Mouse (Mus musculus) bone marrow macrophage, adult 2 months (primary cell): ENCODE results near the gene Lamtor4.

ENCODE experiments used
- CTCF ChIP-seq: IDR thresholded peaks from 2 replicates; pipeline ENCODE4 v1.5.1; 2012; ENCODE audit warnings: low read depth, mild to moderate bottlenecking, low read length, moderate library complexity
- POLR2A ChIP-seq: IDR thresholded peaks from 2 replicates; pipeline ENCODE4 v1.6.1; 2012; ENCODE audit warnings: mild to moderate bottlenecking, low read depth, low read length, borderline replicate concordance

GRCm38 (mm10) chr5:138226491-138226890 is 28.8 kb upstream of the Lamtor4 start:
- no peak for TF ChIP-seq CTCF
- no peak for TF ChIP-seq POLR2A
